In genomic region chr3:134654051-134654450, GRCm38 (mm10) we compare ENCODE assay signal across 10 mouse cellular contexts.
DNase-seq lines count a peak whose midpoint lies in the region; ATAC-seq and TF ChIP-seq lines count a peak whose summit lies in the region.
"Had no signal": no experiment of that assay in that cellular context is flagged by ENCODE, and none has a peak within 500 bp of the region (broad histone marks: within the 10 kb centered on the region; RNA-seq: fewer than 3 reads in every experiment).

No protein-coding gene starts in this region.

- H3K9me3 ChIP-seq in heart, postnatal 0 days (replicated peaks; ENCODE audit: control insufficient read depth, low read length), result no peaks in the 10 kb centered on the region
- H3K9me3 ChIP-seq: liver, embryonic 15.5 days had no signal

- intact Hi-C loops in left cerebral cortex, postnatal 25 days (cut with DNase I), result loop anchor here (5.0 to 10.0 kb wide), 2 partner anchors 593 to 1081 kb away; no protein-coding TSS in a partner anchor
- intact Hi-C loops in gastrocnemius, postnatal 36 days (cut with DNase I), result no loop called here

- no peak for TF ChIP-seq EP300 in heart, postnatal 0 days (IDR thresholded peaks at IDR 0.05; ENCODE audit: low read depth)

- peak; percentile 46 for TF ChIP-seq CTCF in heart, postnatal 0 days (IDR thresholded peaks at IDR 0.05; ENCODE audit: low read depth)

- no peaks in the 10 kb centered on the region for H3K4me1 ChIP-seq in heart, postnatal 0 days (ENCODE audit: control insufficient read depth, insufficient read depth)
- H3K4me1 ChIP-seq: liver, embryonic 15.5 days had no signal

- DNase-seq in heart, postnatal 0 days (ENCODE audit: low spot score), result no peak
- DNase-seq in heart, postnatal 4 days, result no peak
- DNase-seq in 3T3-L1 (ENCODE audit: low read depth, low spot score), result peak; percentile 42
- DNase-seq in embryo, embryonic 11 days, result peak; percentile 64
- peak; percentile 41 to 60 for DNase-seq in left cerebral cortex, postnatal 25 days (ENCODE audit: low spot score in 2 of 2)
- DNase-seq in gastrocnemius, postnatal 36 days, result no peak
- DNase-seq in natural killer cell, adult 2 months (ENCODE audit: low spot score in 2 of 2), result no peak
- DNase-seq: cerebellum, adult 2 months had no signal

- no peak overlapping the region for H3K4me2 ChIP-seq in heart, postnatal 0 days (ENCODE audit: low read depth, low read length)
- H3K4me2 ChIP-seq: liver, embryonic 15.5 days had no signal

- no peak overlapping the region for H3K4me3 ChIP-seq in heart, postnatal 0 days (ENCODE audit: low read depth, low read length)
- H3K4me3 ChIP-seq: liver, embryonic 15.5 days had no signal

- no peak overlapping the region for H3K9ac ChIP-seq in heart, postnatal 0 days (replicated peaks; ENCODE audit: low read depth, low read length)
- H3K9ac ChIP-seq: liver, embryonic 15.5 days had no signal

- no peak for ATAC-seq in heart, postnatal 0 days (ENCODE audit: insufficient read depth, low read depth)
- ATAC-seq in monocyte, adult 5-6 weeks (replicated peaks; ENCODE audit: insufficient number of reproducible peaks, low FRiP score, low TSS enrichment, poor library complexity, severe bottlenecking), result no peak

- H3K27ac ChIP-seq in heart, postnatal 0 days (ENCODE audit: low read depth), result no peak overlapping the region
- H3K27ac ChIP-seq: liver, embryonic 15.5 days had no signal

- H3K27me3 ChIP-seq in heart, postnatal 0 days (ENCODE audit: control insufficient read depth, insufficient read depth, low read length), result no peaks in the 10 kb centered on the region
- H3K27me3 ChIP-seq: liver, embryonic 15.5 days had no signal

- WGBS in heart, postnatal 0 days, result 25% methylated on average over 4 of the region's 4 CpGs

- H3K36me3 ChIP-seq in heart, postnatal 0 days (replicated peaks; ENCODE audit: control insufficient read depth, insufficient read depth, low read length), result no peaks in the 10 kb centered on the region
- H3K36me3 ChIP-seq: liver, embryonic 15.5 days had no signal

Comparison
In these comparisons a context has a peak if more than half of its experiments do, and no peak if none do; other contexts are left out.
1. DNase-seq: peak in 3T3-L1 (single experiment), embryo, embryonic 11 days (single experiment) and left cerebral cortex, postnatal 25 days (2 of 2); none in heart, postnatal 0 days (single experiment), heart, postnatal 4 days (single experiment), gastrocnemius, postnatal 36 days (0 of 2) and natural killer cell, adult 2 months (0 of 2).